ENCODE assay signal across 9 mouse cellular contexts in genomic region chr10:98257980-98258707, GRCm38 (mm10).
"Had no signal": no experiment of that assay in that cellular context is flagged by ENCODE, and none has a peak within 500 bp of the region (broad histone marks: within the 10 kb centered on the region; RNA-seq: fewer than 3 reads in every experiment).

No protein-coding gene starts in this region.

- H3K4me3 ChIP-seq: limb, embryonic 15.5 days; liver, embryonic 12.5 days; midbrain, embryonic 12.5 days had no signal

- H3K4me2 ChIP-seq: limb, embryonic 15.5 days; liver, embryonic 12.5 days; midbrain, embryonic 12.5 days had no signal

- H3K9ac ChIP-seq: limb, embryonic 15.5 days; liver, embryonic 12.5 days; midbrain, embryonic 12.5 days had no signal

- H3K9me3 ChIP-seq: limb, embryonic 15.5 days; midbrain, embryonic 12.5 days had no signal

- H3K36me3 ChIP-seq: limb, embryonic 15.5 days; liver, embryonic 12.5 days; midbrain, embryonic 12.5 days had no signal

- H3K27ac ChIP-seq: limb, embryonic 15.5 days; liver, embryonic 12.5 days; midbrain, embryonic 12.5 days had no signal

- ATAC-seq: intestine, embryonic 16.5 days; liver, embryonic 12.5 days had no signal

- H3K4me1 ChIP-seq: limb, embryonic 15.5 days; liver, embryonic 12.5 days; midbrain, embryonic 12.5 days had no signal

- DNase-seq: kidney, adult 9 months; layer of hippocampus, adult 9-11 months; layer of hippocampus, postnatal 36 days; right cerebral cortex, postnatal 25 days; thymus, postnatal 36 days had no signal

- H3K27me3 ChIP-seq: limb, embryonic 15.5 days; liver, embryonic 12.5 days; midbrain, embryonic 12.5 days had no signal
